Mouse (Mus musculus) cerebellum, adult 18-20 months (tissue): ENCODE results near the gene 5430403G16Rik.
A peak's percentile ranks its signal among the peaks of the same experiment; 100 is the strongest.
"Not testable (repeated sequence)": the region's sequence is repeated elsewhere in the genome, so short reads cannot be mapped to it uniquely, and the experiment has no call there.

Experiments
- DNase-seq, 2 experiments: peaks; one replicate each; pipeline ENCODE4 v3.0.0; 2021

5430403G16Rik gene

GRCm38 (mm10) chr5:109690537-109691201 is at the start of gene 5430403G16Rik:
TSS of gene 5430403G16Rik (minus strand) at chr5:109691041.
- DNase-seq = peak; percentile 73 to 83

- not testable (repeated sequence) for DNase-seq
Measured at GRCm38 (mm10) chr5:109717341-109717740, 26.5 kb upstream of the 5430403G16Rik start.

GRCm38 (mm10) chr5:109691205-109691965 is 544 bp upstream of the 5430403G16Rik start:
- DNase-seq = not testable (repeated sequence)

- no peak for DNase-seq
Measured at GRCm38 (mm10) chr5:109682921-109683320, 7.9 kb downstream of the 5430403G16Rik start.
